Mouse (Mus musculus) gastrocnemius, adult 2 months (tissue): ENCODE measurements around the gene Tspo. TPM values are rescaled to one million over a fixed set of nuclear protein-coding genes. Genes with fewer than 3 reads are reported as not detected.

ENCODE experiments used
- DNase-seq: peaks from one replicate; pipeline ENCODE4 v3.0.0; 2022
- H3K27ac ChIP-seq: fragments of 200-600 bp; 2 replicates; pipeline ENCODE4 v1.8.1; 2022; ENCODE audit warnings: mild to moderate bottlenecking
- H3K4me3 ChIP-seq: fragments of 200-600 bp; 2 replicates; pipeline ENCODE4 v1.8.1; 2022; ENCODE audit warnings: mild to moderate bottlenecking, moderate library complexity
- CTCF ChIP-seq: fragments of 200-600 bp; IDR thresholded peaks from 2 replicates; pipeline ENCODE4 v1.8.1; 2022; ENCODE audit warnings: antibody characterized with exemption, mild to moderate bottlenecking, moderate library complexity
- intact Hi-C: fragments of 180-260 bp; cut with DNase I; formaldehyde crosslinking; loops from one replicate; pipeline ENCODE4 v1.15.1; 2025
- total RNA-seq, 2 experiments: library from RNA; stranded (reverse); gene quantifications; 2 replicates each; pipeline ENCODE4 v1.2.3; 2021

Tspo gene
- total RNA-seq, 2 experiments from 2014 or later, result 22.2 to 22.7 TPM

DNA sequence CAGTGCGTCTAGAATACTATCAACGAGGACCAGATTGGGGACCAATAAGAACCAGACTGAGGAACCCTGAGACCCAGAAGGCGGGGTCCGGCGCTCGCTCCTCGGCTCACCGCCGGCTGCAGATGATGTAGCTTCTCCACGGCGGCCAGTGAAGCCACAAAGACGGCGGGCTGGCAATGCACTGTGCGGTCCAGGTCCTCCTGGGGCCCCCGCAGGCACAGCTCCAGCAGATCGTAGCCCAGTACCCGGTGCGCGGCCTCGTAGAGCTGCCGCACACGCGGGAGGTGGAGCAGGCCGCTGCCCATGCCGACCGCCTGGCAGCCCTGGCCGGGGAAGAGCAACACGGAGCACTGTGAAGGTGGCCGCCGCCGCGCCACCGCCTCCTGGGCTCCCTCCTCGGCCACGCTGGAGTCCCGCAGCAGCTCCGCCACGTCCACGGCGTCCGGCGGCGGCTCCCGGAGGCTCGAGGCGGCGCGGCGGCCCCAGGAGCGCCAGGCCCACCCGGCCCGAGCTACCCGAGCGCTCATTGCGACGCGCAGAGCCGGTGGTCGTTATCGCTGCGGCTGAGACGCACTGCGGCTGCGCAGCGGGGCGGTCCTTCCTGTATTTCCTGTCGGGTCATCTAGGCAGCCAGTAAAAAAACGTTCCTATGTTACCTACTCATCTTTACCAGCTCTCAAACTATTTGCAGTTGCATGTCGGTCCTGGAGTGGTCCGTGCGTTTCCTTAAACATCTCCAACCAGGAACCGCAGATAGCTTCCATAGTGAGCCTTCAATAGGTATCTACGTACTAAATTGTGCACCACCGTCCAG, 8.0 kb upstream of the Tspo start:
- intact Hi-C loops, result no loop called here
- Histone ChIP-seq H3K27ac (peak overlapping the region; percentile 93), H3K4me3 (peak overlapping the region; percentile 96)
- no peak for TF ChIP-seq CTCF
- DNase-seq, result peak; percentile 91

DNA sequence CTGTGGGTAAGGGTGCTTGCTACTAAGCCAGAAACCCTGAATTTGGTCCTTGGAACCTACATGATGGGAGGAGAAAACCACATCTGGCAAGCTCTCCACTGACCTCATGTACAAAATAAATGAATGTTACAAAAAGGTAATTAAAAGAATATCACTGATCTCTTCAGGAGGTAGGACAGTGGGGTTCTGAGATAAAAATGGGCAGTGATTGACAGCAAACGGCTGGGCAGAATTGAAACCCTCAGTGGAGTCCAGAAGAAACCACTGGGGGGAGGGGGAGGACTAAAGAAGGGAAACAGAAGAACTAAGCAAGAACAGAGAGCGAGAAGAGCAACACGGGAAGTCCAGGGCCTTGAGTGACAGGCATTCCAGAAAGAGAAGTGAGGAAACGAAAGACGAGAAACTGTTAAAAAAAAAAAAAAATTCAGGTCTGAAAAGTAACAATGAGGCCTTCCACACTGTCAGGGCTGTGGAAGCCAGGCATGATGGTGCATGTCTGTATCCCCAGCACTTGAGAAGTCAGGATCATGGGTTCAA, 2.4 kb upstream of the Tspo start:
- no peak for TF ChIP-seq CTCF
- Histone ChIP-seq H3K27ac (no peak overlapping the region), H3K4me3 (no peak overlapping the region)
- no peak for DNase-seq
- intact Hi-C loops, result no loop called here

DNA sequence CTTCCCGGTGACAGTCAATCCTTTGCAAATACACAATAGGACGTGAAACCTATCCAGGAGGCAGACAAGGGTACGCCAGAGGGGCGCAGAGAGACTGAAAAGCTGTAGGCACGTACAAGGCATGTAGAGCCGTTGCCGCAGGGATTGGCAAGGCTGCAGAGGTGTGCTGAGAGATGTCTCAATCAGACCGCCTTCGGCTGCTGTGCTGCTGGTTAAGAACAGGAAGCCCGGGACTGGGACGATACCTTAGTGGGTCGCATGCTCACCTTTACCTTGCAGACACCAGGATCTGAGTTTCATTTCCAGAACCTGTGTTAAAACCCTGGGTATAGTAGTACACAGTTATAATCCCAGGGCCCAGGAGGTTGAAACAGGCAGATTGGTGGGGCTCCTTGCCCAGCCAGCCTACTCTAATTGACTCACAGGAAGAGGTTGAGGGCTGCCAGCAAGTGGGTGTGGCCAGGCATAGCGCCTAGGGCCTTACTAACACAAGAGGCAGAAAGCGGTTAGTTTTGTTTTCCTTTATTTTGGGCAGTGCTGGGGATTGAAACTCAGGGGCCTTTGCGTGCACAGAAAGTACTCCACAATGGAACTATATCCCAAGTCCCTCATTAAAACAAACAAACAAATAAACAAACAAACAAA, 644 bp upstream of the Tspo start:
- intact Hi-C loops, result no loop called here
- no peak for TF ChIP-seq CTCF
- Histone ChIP-seq H3K4me3 (peak overlapping the region; percentile 84), H3K27ac (peak overlapping the region; percentile 89)
- peak; percentile 93 for DNase-seq

DNA sequence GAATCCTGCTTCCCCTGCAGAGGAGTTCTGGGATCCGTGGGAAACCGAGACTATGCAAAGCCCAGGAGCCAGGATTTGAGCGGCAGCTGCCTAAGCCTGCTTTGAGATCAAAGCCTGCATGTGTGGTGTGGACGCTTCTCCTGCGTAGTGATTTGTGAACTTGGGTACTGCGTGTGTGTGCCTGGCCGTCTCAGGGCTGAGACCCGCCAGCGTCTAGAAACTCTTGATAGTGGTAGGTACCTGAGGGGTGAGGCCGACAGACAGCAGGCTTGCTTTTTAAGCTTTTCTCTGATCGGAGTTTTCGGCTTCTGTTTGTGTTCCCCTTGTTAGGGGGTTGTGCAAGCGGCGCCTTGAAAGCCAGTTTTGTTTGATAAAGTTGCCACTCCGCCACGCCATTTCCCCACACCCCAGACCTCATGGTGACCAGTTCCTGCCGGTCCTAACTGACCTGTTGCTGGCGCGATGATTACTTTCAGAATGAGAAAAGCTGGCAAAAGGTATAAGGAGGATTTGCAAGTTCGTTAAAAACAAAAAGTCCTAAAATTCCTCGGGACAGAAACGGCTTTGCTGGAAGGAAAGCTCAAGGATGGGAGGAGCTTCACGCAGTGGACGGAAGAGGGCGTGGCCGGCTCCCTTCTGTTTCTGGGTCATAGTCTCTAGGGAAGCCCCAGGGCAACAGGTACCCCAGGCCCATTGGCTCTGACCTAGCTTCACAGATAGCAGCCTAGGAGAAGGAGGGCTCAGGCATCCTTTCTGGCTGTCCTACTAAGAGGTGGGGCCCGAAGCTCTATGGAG, 662 bp downstream of the Tspo start:
- peak overlapping the region; percentile 84 for H3K4me3 ChIP-seq
- TF ChIP-seq CTCF, result peak; percentile 13; the same call in 1 of the 2 replicates
- DNase-seq, result peak; percentile 59
- H3K27ac ChIP-seq, result peak overlapping the region; percentile 89
- intact Hi-C loops, result no loop called here

- intact Hi-C loops, result no loop called here
- DNase-seq, result peak; percentile 70
- Histone ChIP-seq H3K4me3 (peak overlapping the region; percentile 13), H3K27ac (peak overlapping the region; percentile 49)
- TF ChIP-seq CTCF, result no peak
These were observed 2.0 kb downstream of the Tspo start for GRCm38 (mm10) chr15:83565434-83565833.

DNA sequence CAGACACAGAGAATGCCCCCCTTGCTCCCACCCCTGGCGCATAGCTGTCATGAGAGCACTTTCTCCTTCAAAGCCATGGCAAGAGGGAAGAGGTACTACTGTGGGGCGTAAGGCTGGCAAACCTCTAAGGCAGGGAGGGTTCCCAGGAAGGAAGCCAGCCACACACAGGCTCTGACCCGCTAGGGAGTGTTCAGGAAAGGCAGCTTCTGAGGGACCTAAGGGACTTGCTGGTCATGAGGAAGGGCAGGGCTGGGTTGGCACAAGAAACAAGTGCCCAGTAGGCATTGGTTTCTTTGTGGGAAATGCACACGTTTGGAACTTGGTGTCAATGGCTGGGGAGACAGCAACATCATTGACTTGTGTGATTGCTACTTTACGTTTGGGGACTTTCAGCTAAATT, 2.6 kb downstream of the Tspo start:
- no peak for TF ChIP-seq CTCF
- H3K4me3 ChIP-seq, result no peak overlapping the region
- intact Hi-C loops, result no loop called here
- DNase-seq, result no peak
- H3K27ac ChIP-seq, result peak overlapping the region; percentile 49

DNA sequence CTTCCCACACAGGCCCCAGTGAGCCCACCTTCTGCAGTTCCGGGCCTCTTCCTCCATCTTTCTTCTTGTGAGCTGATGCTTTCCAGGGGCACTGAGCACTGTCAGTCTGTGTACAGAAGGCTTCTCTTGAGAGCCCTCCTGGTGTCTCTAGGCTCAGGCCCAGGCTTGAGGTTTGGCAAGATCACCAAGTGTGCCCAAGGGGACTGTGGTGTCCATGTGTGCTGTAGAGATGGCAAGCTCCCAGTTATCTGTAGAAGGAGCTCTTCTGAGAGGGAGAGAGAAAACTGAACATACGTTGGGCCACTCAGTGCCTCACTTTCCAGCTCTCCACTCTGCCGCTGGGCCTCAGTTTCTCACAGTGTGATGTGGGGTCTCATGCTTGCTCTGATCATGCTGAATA, 4.3 kb downstream of the Tspo start:
- H3K27ac ChIP-seq, result no peak overlapping the region
- DNase-seq, result no peak
- intact Hi-C loops, result no loop called here
- no peak overlapping the region for H3K4me3 ChIP-seq
- no peak for TF ChIP-seq CTCF

GRCm38 (mm10) chr15:83568544-83568943, 5.2 kb downstream of the Tspo start:
- no peak for TF ChIP-seq CTCF
- intact Hi-C loops, result no loop called here
- Histone ChIP-seq H3K4me3 (no peak overlapping the region), H3K27ac (no peak overlapping the region)
- no peak for DNase-seq

DNA sequence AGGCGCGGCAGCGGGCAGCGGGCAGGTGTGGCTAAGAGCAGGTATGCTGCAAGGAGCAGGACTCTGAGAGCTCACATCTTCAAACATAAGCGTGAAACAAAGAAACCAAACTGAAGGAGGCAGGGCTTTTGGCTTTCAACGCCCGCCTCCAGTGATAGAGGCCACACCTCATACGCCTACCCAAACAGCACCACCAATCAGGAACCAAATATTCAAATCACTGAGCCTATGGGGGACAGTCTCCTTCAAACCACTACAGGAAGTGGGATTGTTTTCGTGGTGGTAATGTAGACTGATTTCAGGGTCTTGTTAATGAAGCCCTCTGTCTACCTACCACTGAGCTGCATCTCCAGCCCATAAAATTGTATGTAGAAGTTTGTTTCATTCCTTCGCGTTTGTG, 6.3 kb downstream of the Tspo start:
- DNase-seq, result no peak
- TF ChIP-seq CTCF, result no peak
- intact Hi-C loops, result no loop called here
- H3K27ac ChIP-seq, result no peak overlapping the region
- no peak overlapping the region for H3K4me3 ChIP-seq

GRCm38 (mm10) chr15:83570641-83571040, 7.2 kb downstream of the Tspo start:
- no peak for DNase-seq
- intact Hi-C loops, result no loop called here
- Histone ChIP-seq H3K27ac (no peak overlapping the region), H3K4me3 (no peak overlapping the region)
- peak; percentile 33 for TF ChIP-seq CTCF

- Histone ChIP-seq H3K27ac (peak overlapping the region; percentile 71), H3K4me3 (no peak overlapping the region)
- intact Hi-C loops, result no loop called here
- no peak for TF ChIP-seq CTCF
- DNase-seq, result peak; percentile 79
These were observed 8.2 kb downstream of the Tspo start for GRCm38 (mm10) chr15:83571636-83572035.

DNA sequence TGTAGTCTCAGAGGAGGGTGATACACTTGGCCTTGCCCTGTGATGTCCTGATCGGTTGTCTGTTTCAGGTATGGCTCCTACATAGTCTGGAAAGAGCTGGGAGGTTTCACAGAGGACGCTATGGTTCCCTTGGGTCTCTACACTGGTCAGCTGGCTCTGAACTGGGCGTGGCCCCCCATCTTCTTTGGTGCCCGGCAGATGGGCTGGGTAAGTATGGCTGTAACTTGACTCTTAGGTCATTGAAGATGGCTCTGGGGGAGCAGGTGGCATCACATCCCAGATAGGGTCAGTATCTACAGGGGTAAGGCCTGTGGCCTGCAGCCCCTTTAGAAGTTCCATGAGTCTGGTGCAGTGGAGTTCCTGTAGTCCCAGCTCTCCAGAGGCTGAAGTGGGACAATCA, 8.7 kb downstream of the Tspo start:
- intact Hi-C loops, result no loop called here
- Histone ChIP-seq H3K4me3 (no peak overlapping the region), H3K27ac (peak overlapping the region; percentile 71)
- no peak for TF ChIP-seq CTCF
- no peak for DNase-seq

- no peak for DNase-seq
- intact Hi-C loops, result no loop called here
- no peak overlapping the region for H3K4me3 ChIP-seq
- H3K27ac ChIP-seq, result no peak overlapping the region
- no peak for TF ChIP-seq CTCF
These were observed 10.2 kb downstream of the Tspo start for GRCm38 (mm10) chr15:83573606-83574005.
